Comparison of ENCODE assay signal across 7 mouse cellular contexts in genomic region chr14:122912812-122913498, GRCm38 (mm10). TPM values are rescaled to one million over a fixed set of nuclear protein-coding genes. Genes with fewer than 3 reads are reported as not detected.
DNase-seq lines count a peak whose midpoint lies in the region; ATAC-seq lines count a peak whose summit lies in the region.

No protein-coding gene starts in this region.

- under 1% methylated on average over 51 of the region's 58 CpGs for WGBS in intestine, embryonic 14.5 days
- under 1% methylated on average over 58 of the region's 58 CpGs for WGBS in midbrain, embryonic 10.5 days

- 0 out of 2 replicates have a peak, but pooled peaks cover 5% of the 10 kb centered on the region for H3K9me3 ChIP-seq in intestine, embryonic 14.5 days (ENCODE audit: control insufficient read depth, low read length)
- H3K9me3 ChIP-seq in midbrain, embryonic 10.5 days (replicated peaks), result no peaks in the 10 kb centered on the region; the same call in 1 of the 2 replicates

- no peaks in the 10 kb centered on the region for H3K4me1 ChIP-seq in intestine, embryonic 14.5 days (replicated peaks; ENCODE audit: control insufficient read depth, insufficient read depth, low read length)
- peaks cover 8% of the 10 kb centered on the region for H3K4me1 ChIP-seq in midbrain, embryonic 10.5 days

- 0 out of 2 replicates have a peak, but pooled peaks cover 6% of the 10 kb centered on the region for H3K36me3 ChIP-seq in intestine, embryonic 14.5 days (ENCODE audit: control insufficient read depth, insufficient read depth, low read length)
- H3K36me3 ChIP-seq in midbrain, embryonic 10.5 days, result 0 out of 2 replicates have a peak, but pooled peaks cover 3% of the 10 kb centered on the region

- intact Hi-C loops in left cerebral cortex, postnatal 4 days (cut with DNase I), result no loop called here

- H3K27me3 ChIP-seq in intestine, embryonic 14.5 days (replicated peaks; ENCODE audit: control insufficient read depth, insufficient read depth, low read length), result no peaks in the 10 kb centered on the region
- peaks cover 38% of the 10 kb centered on the region for H3K27me3 ChIP-seq in midbrain, embryonic 10.5 days (ENCODE audit: low read depth, poor library complexity, severe bottlenecking)

- peak overlapping the region; percentile 49 for H3K9ac ChIP-seq in intestine, embryonic 14.5 days (ENCODE audit: low read length)

- peak; percentile 86 for ATAC-seq in intestine, embryonic 14.5 days (replicated peaks; ENCODE audit: low FRiP score, low TSS enrichment, low read depth)

- peak; percentile 86 for DNase-seq in adrenal gland, adult 2 months
- DNase-seq in embryo, embryonic 11 days, result peak; percentile 79
- peak; percentile 58 for DNase-seq in gastrocnemius, postnatal 25 days
- DNase-seq in intestine, embryonic 14.5 days (ENCODE audit: low spot score), result peak; percentile 83
- DNase-seq in left cerebral cortex, postnatal 4 days, result peak; percentile 42
- DNase-seq in midbrain, embryonic 10.5 days (ENCODE audit: low spot score), result peak; percentile 58
- peak; percentile 59 for DNase-seq in right cerebral cortex, postnatal 4 days

- H3K4me2 ChIP-seq in intestine, embryonic 14.5 days (ENCODE audit: low read length), result peak overlapping the region; percentile 70

- peak overlapping the region; percentile 52 for H3K4me3 ChIP-seq in intestine, embryonic 14.5 days (ENCODE audit: low read depth, low read length)
- peak overlapping the region; percentile 80 for H3K4me3 ChIP-seq in midbrain, embryonic 10.5 days

- H3K27ac ChIP-seq in intestine, embryonic 14.5 days (ENCODE audit: low read depth), result no peak overlapping the region
- H3K27ac ChIP-seq in midbrain, embryonic 10.5 days (replicated peaks), result peak overlapping the region; percentile 78

RNA-seq across cellular contexts. Expression of gene Ggact, which starts 0.6 kb away (rescaled TPM):
- total RNA-seq in adrenal gland, adult 2 months (2021), result 10 to 100 TPM; 55.0 to 91.5 TPM
- polyA plus RNA-seq in adrenal gland, adult 2 months (2012; rRNA removed), result 34.0 and 36.4 TPM in 2 replicates
- total RNA-seq in gastrocnemius, postnatal 25 days (2021), result 10 to 100 TPM; 11.3 to 13.1 TPM
- 31.4 and 37.9 TPM in 2 replicates for polyA plus RNA-seq in intestine, embryonic 14.5 days (2014; fragmentation: Nextera tagmentation; extraction: Ambion mirVana)
- total RNA-seq in left cerebral cortex, postnatal 4 days (2021), result 10 to 100 TPM; 11.4 to 11.5 TPM
- 3.2 and 5.3 TPM in 2 replicates for polyA plus RNA-seq in midbrain, embryonic 10.5 days (2016; fragmentation: Nextera tagmentation; extraction: Ambion mirVana)
